Mouse (Mus musculus) ES-E14 (cell line): ENCODE data around the gene Matn1.

Experiments used
- HCFC1 ChIP-seq: IDR thresholded peaks from 2 replicates; pipeline ENCODE4 v1.6.1; 2012; ENCODE audit warnings: low read length, inconsistent platforms, borderline replicate concordance; ENCODE audit not compliant: insufficient read depth
- ZNF384 ChIP-seq: IDR thresholded peaks from 2 replicates; pipeline ENCODE4 v1.6.1; 2012; ENCODE audit warnings: low read depth, low read length, inconsistent platforms

- no peak for TF ChIP-seq ZNF384
- no peak for TF ChIP-seq HCFC1
Measured at GRCm38 (mm10) chr4:130905882-130906281, 38.3 kb upstream of the Matn1 start.
